Comparison of ENCODE assay signal across 9 mouse cellular contexts in genomic region chr4:134118126-134118800, GRCm38 (mm10). TPM values are rescaled to one million over a fixed set of nuclear protein-coding genes. Genes with fewer than 3 reads are reported as not detected.
DNase-seq lines count a peak whose midpoint lies in the region; ATAC-seq and TF ChIP-seq lines count a peak whose summit lies in the region.
"Had no signal": no experiment of that assay in that cellular context is flagged by ENCODE, and none has a peak within 500 bp of the region (broad histone marks: within the 10 kb centered on the region; RNA-seq: fewer than 3 reads in every experiment).

No protein-coding gene starts in this region.

- peak; percentile 42 to 48 for DNase-seq in spleen, adult 18-20 months
- DNase-seq in spleen, postnatal 14 days (ENCODE audit: low spot score in 2 of 2), result no peak
- peak; percentile 75 for DNase-seq in thymus, postnatal 4 days
- DNase-seq in adrenal gland, adult 18-20 months (ENCODE audit: low spot score in 2 of 2), result no peak
- no peak for DNase-seq in right cerebral cortex, postnatal 10 days (ENCODE audit: low spot score in 2 of 2)
- DNase-seq: adrenal gland, postnatal 10 days had no signal

- WGBS in liver, embryonic 16.5 days (ENCODE audit: insufficient replicate concordance), result 47% methylated on average over 14 of the region's 14 CpGs

- TF ChIP-seq CTCF in bone marrow macrophage, adult 2 months (IDR thresholded peaks at IDR 0.05; ENCODE audit: low read depth, low read length), result no peak

- peaks cover 49% of the 10 kb centered on the region for H3K4me1 ChIP-seq in bone marrow macrophage, adult 2 months (ENCODE audit: control insufficient read depth, insufficient read depth, low read length)
- H3K4me1 ChIP-seq in liver, embryonic 16.5 days (ENCODE audit: control insufficient read depth, low read depth, low read length), result no peaks in the 10 kb centered on the region; the same call in none of the 2 replicates

- H3K4me3 ChIP-seq in bone marrow macrophage, adult 2 months (ENCODE audit: insufficient read depth, low read length), result no peak overlapping the region
- no peak overlapping the region for H3K4me3 ChIP-seq in liver, embryonic 16.5 days (ENCODE audit: low read depth, low read length)
- H3K4me3 ChIP-seq: hindbrain, embryonic 15.5 days had no signal

- H3K36me3 ChIP-seq in liver, embryonic 16.5 days (ENCODE audit: control insufficient read depth, insufficient read depth), result no peaks in the 10 kb centered on the region
- H3K36me3 ChIP-seq: hindbrain, embryonic 15.5 days had no signal

- H3K9ac ChIP-seq in liver, embryonic 16.5 days (ENCODE audit: low read depth, low read length), result no peak overlapping the region
- H3K9ac ChIP-seq: hindbrain, embryonic 15.5 days had no signal

- H3K27me3 ChIP-seq in liver, embryonic 16.5 days (ENCODE audit: control insufficient read depth, insufficient read depth, low read depth, low read length), result no peaks in the 10 kb centered on the region
- H3K27me3 ChIP-seq: hindbrain, embryonic 15.5 days had no signal

- no peak for TF ChIP-seq POLR2A in bone marrow macrophage, adult 2 months (IDR thresholded peaks at IDR 0.05; ENCODE audit: borderline replicate concordance, low read depth, low read length)

- peak overlapping the region; percentile 78; the same call in 1 of the 2 replicates for H3K27ac ChIP-seq in bone marrow macrophage, adult 2 months (ENCODE audit: insufficient read depth, low read depth, low read length)
- peak overlapping the region; percentile 17; the same call in 1 of the 2 replicates for H3K27ac ChIP-seq in liver, embryonic 16.5 days (ENCODE audit: low read length)
- H3K27ac ChIP-seq: hindbrain, embryonic 15.5 days had no signal

- H3K9me3 ChIP-seq in liver, embryonic 16.5 days (replicated peaks; ENCODE audit: control insufficient read depth, low read length), result no peaks in the 10 kb centered on the region
- H3K9me3 ChIP-seq: hindbrain, embryonic 15.5 days had no signal

- no peak for ATAC-seq in liver, embryonic 16.5 days (ENCODE audit: low read depth)

- H3K4me2 ChIP-seq in liver, embryonic 16.5 days (ENCODE audit: low read depth, low read length), result no peak overlapping the region
- H3K4me2 ChIP-seq: hindbrain, embryonic 15.5 days had no signal

RNA-seq across cellular contexts. Expression of gene Sh3bgrl3, which starts 10.3 kb away (rescaled TPM):
- 1,334 and 1,359 TPM in 2 replicates for polyA plus RNA-seq in bone marrow macrophage, adult 2 months (2012; ENCODE audit: insufficient read depth, insufficient read length, missing spikeins)
- polyA plus RNA-seq in liver, embryonic 16.5 days (2015; fragmentation: Nextera tagmentation; extraction: Ambion mirVana), result 142 and 161 TPM in 2 replicates
- total RNA-seq in adrenal gland, adult 18-20 months (2021), result 100 to 1,000 TPM in 1 of 2 experiments, 10 to 100 TPM in 1; 73.4 to 102 TPM

RNA-seq across cellular contexts. Expression of gene Ubxn11, which starts 15.9 kb away (rescaled TPM):
- polyA plus RNA-seq in bone marrow macrophage, adult 2 months (2012; ENCODE audit: insufficient read depth, insufficient read length, missing spikeins), result 2.5 and 5.8 TPM in 2 replicates
- polyA plus RNA-seq in liver, embryonic 16.5 days (2015; fragmentation: Nextera tagmentation; extraction: Ambion mirVana), result 1.3 TPM in 2 replicates
- 10 to 100 TPM in 1 of 2 experiments, 1 to 10 TPM in 1; 8.7 to 12.6 TPM for total RNA-seq in adrenal gland, adult 18-20 months (2021)

RNA-seq across cellular contexts. Expression of gene Cd52, which starts 23.4 kb away (rescaled TPM):
- polyA plus RNA-seq in bone marrow macrophage, adult 2 months (2012; ENCODE audit: insufficient read depth, insufficient read length, missing spikeins), result 1,130 and 1,142 TPM in 2 replicates
- 56.1 and 56.8 TPM in 2 replicates for polyA plus RNA-seq in liver, embryonic 16.5 days (2015; fragmentation: Nextera tagmentation; extraction: Ambion mirVana)
- 10 to 100 TPM; 14.0 to 19.9 TPM for total RNA-seq in adrenal gland, adult 18-20 months (2021)

RNA-seq across cellular contexts. Expression of gene Crybg2, which starts 57.6 kb away (rescaled TPM):
- 0.71 and 2.7 TPM in 2 replicates for polyA plus RNA-seq in bone marrow macrophage, adult 2 months (2012; ENCODE audit: insufficient read depth, insufficient read length, missing spikeins)
- polyA plus RNA-seq in liver, embryonic 16.5 days (2015; fragmentation: Nextera tagmentation; extraction: Ambion mirVana), result 0.61 and 0.68 TPM in 2 replicates
- total RNA-seq in adrenal gland, adult 18-20 months (2021), result under 1 TPM in 1 of 2 experiments, not detected in 1; 0.13 TPM

Comparison
In these comparisons a context has a peak if more than half of its experiments do, and no peak if none do; other contexts are left out.
1. DNase-seq: peak in spleen, adult 18-20 months (2 of 2) and thymus, postnatal 4 days (single experiment); none in spleen, postnatal 14 days (0 of 2), adrenal gland, adult 18-20 months (0 of 2) and right cerebral cortex, postnatal 10 days (0 of 2).
2. RNA of gene Cd52, which starts 23.4 kb away (polyA plus RNA-seq): 1,130 to 1,142 TPM in bone marrow macrophage, adult 2 months; 56.1 to 56.8 TPM in liver, embryonic 16.5 days; every median in the first group is over 10 times any median in the second.